Mouse (Mus musculus): ENCODE results near the gene Mapk10. TPM values are rescaled to one million over a fixed set of nuclear protein-coding genes. Genes with fewer than 3 reads are reported as not detected.

Gene Mapk10
- polyA plus RNA-seq, 1 experiment from 2014 or later: 8.8 TPM

DNA sequence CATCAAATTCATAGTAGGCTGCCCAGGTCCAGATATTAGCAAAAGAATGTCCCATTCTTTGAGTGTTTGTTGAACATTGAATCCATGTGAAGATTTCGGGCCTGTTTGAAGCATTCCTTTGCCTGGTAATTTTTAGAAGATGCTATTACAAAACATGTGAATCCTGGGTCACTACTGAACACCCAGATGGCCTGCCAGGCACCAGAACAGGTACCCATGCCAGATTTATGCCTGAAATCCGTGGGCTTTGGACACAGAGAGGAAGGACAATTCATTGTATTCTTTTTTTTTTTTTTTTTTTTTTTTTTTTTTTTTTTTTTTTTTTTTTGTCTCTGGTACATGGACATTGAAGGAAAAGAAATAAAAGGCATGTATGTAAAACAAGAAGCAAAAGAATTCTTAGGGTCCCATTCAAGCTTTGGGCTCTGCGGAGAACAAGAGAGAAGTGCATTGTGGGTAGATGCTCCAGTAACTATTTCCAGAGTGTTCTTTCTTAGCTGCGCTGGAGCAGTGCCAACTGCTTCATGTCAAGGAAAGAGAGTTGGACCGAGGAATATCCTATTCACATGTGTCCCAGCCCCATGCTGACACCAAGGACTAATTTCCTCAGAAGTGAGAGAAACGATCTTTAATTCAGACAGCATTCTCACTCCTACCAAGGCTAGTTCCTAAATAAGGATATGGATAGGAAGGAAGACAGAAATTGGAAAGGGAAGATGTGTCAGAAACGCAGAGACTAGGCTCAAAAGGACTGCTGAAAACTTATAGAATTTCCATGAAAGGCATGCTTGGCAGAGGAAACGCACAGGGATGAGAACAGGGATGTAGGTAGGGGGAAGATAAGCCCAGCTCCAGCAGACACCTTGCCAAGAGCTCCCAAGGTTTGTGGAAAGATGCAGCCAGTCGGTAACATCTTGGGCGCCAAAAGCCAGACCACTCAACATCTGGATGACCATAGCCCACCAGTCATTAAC is 105.4 kb downstream of the Mapk10 start:
- no peaks in the 10 kb centered on the region for H3K36me3 ChIP-seq (ENCODE audit: control insufficient read depth, insufficient read depth, low read length)
- DNase-seq (ENCODE audit: low spot score) (no peak), ATAC-seq (replicated peaks; ENCODE audit: low FRiP score, low TSS enrichment, low read depth) (no peak)
- 85% methylated on average over 10 of the region's 10 CpGs for WGBS
- no peaks in the 10 kb centered on the region for H3K27me3 ChIP-seq (replicated peaks; ENCODE audit: control insufficient read depth, insufficient read depth, low read length)
- no peaks in the 10 kb centered on the region for H3K4me1 ChIP-seq (replicated peaks; ENCODE audit: control insufficient read depth, insufficient read depth, low read length)
- H3K9me3 ChIP-seq (ENCODE audit: control insufficient read depth, low read length): no peaks in the 10 kb centered on the region
- no peak overlapping the region for H3K9ac ChIP-seq (ENCODE audit: low read length)
- no peak overlapping the region for H3K4me2 ChIP-seq (ENCODE audit: low read length)
- no peak overlapping the region for H3K4me3 ChIP-seq (ENCODE audit: low read depth, low read length)
- no peak overlapping the region for H3K27ac ChIP-seq (ENCODE audit: low read depth)

DNA sequence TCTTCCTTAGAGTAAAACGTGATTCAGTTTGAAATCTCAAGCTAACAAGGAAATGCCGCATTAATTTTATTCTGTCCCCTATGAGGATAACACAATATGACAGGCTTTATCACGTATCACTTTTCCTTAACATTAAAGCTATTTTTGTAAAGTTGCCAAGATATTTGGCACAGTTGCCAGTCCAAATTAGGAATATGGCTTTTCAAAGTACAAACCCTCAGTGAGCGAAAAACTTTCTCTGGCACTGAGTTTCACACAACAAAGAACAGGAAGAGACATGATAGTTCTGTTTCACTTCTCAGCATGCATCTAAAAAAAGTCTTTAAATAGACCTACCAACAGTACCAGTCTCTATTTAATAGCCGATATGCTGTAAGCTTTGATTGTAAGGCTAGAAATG is 107.1 kb downstream of the Mapk10 start:
- WGBS: 82% methylated on average over 5 of the region's 5 CpGs
- Histone ChIP-seq H3K4me2 (ENCODE audit: low read length) (no peak overlapping the region), H3K36me3 (ENCODE audit: control insufficient read depth, insufficient read depth, low read length) (no peaks in the 10 kb centered on the region), H3K4me3 (ENCODE audit: low read depth, low read length) (no peak overlapping the region), H3K9me3 (ENCODE audit: control insufficient read depth, low read length) (no peaks in the 10 kb centered on the region), H3K9ac (ENCODE audit: low read length) (no peak overlapping the region), H3K27me3 (replicated peaks; ENCODE audit: control insufficient read depth, insufficient read depth, low read length) (no peaks in the 10 kb centered on the region), H3K4me1 (replicated peaks; ENCODE audit: control insufficient read depth, insufficient read depth, low read length) (no peaks in the 10 kb centered on the region), H3K27ac (ENCODE audit: low read depth) (no peak overlapping the region)
- ATAC-seq (replicated peaks; ENCODE audit: low FRiP score, low TSS enrichment, low read depth): no peak
- no peak for DNase-seq (ENCODE audit: low spot score)

- no peaks in the 10 kb centered on the region for H3K9me3 ChIP-seq (ENCODE audit: control insufficient read depth, low read length)
- WGBS: 84% methylated on average over 5 of the region's 5 CpGs
- no peak for ATAC-seq (replicated peaks; ENCODE audit: low FRiP score, low TSS enrichment, low read depth)
- no peak overlapping the region for H3K4me2 ChIP-seq (ENCODE audit: low read length)
- H3K36me3 ChIP-seq (ENCODE audit: control insufficient read depth, insufficient read depth, low read length): no peaks in the 10 kb centered on the region
- no peak overlapping the region for H3K27ac ChIP-seq (ENCODE audit: low read depth)
- H3K4me3 ChIP-seq (ENCODE audit: low read depth, low read length): no peak overlapping the region
- H3K4me1 ChIP-seq (replicated peaks; ENCODE audit: control insufficient read depth, insufficient read depth, low read length): no peaks in the 10 kb centered on the region
- no peak for DNase-seq (ENCODE audit: low spot score)
- no peaks in the 10 kb centered on the region for H3K27me3 ChIP-seq (replicated peaks; ENCODE audit: control insufficient read depth, insufficient read depth, low read length)
- H3K9ac ChIP-seq (ENCODE audit: low read length): no peak overlapping the region
Measured at GRCm38 (mm10) chr5:103102876-103103393, 108.2 kb downstream of the Mapk10 start.

- no peaks in the 10 kb centered on the region for H3K36me3 ChIP-seq (ENCODE audit: control insufficient read depth, insufficient read depth, low read length)
- no peak for ATAC-seq (replicated peaks; ENCODE audit: low FRiP score, low TSS enrichment, low read depth)
- H3K4me2 ChIP-seq (ENCODE audit: low read length): no peak overlapping the region
- H3K9ac ChIP-seq (ENCODE audit: low read length): no peak overlapping the region
- no peak overlapping the region for H3K4me3 ChIP-seq (ENCODE audit: low read depth, low read length)
- WGBS: 77% methylated on average over 1 of the region's 1 CpGs
- H3K9me3 ChIP-seq (ENCODE audit: control insufficient read depth, low read length): no peaks in the 10 kb centered on the region
- H3K27ac ChIP-seq (ENCODE audit: low read depth): no peak overlapping the region
- H3K4me1 ChIP-seq (replicated peaks; ENCODE audit: control insufficient read depth, insufficient read depth, low read length): no peaks in the 10 kb centered on the region
- H3K27me3 ChIP-seq (replicated peaks; ENCODE audit: control insufficient read depth, insufficient read depth, low read length): no peaks in the 10 kb centered on the region
- no peak for DNase-seq (ENCODE audit: low spot score)
Measured at GRCm38 (mm10) chr5:103102176-103102575, 109.0 kb downstream of the Mapk10 start.

DNA sequence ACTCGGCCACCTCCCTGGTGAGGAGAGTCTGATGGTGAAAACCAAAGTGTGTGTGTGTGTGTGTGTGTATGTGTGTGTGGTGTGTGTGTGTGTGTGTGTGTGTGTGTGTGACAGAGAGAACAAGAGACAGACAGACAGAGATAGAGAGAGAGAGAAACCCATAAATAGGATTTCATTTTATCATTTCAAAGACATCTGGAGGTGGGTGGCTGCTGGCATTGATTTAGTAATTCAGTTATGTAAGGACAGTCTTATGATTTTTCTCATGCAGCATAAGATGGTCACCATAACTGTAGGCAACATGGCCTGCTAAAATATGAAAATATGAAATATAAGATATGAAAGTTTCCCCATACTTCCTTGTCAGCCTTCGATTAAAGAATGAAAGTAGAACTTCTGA is 117.0 kb downstream of the Mapk10 start:
- no peak overlapping the region for H3K9ac ChIP-seq (ENCODE audit: low read length)
- no peaks in the 10 kb centered on the region for H3K4me1 ChIP-seq (replicated peaks; ENCODE audit: control insufficient read depth, insufficient read depth, low read length)
- no peak overlapping the region for H3K4me2 ChIP-seq (ENCODE audit: low read length)
- ATAC-seq (replicated peaks; ENCODE audit: low FRiP score, low TSS enrichment, low read depth) (no peak), DNase-seq (ENCODE audit: low spot score) (no peak)
- no peaks in the 10 kb centered on the region for H3K36me3 ChIP-seq (ENCODE audit: control insufficient read depth, insufficient read depth, low read length)
- H3K9me3 ChIP-seq (ENCODE audit: control insufficient read depth, low read length): no peaks in the 10 kb centered on the region
- no peak overlapping the region for H3K4me3 ChIP-seq (ENCODE audit: low read depth, low read length)
- no peaks in the 10 kb centered on the region for H3K27me3 ChIP-seq (replicated peaks; ENCODE audit: control insufficient read depth, insufficient read depth, low read length)
- H3K27ac ChIP-seq (ENCODE audit: low read depth): no peak overlapping the region
- WGBS: 94% methylated on average over 2 of the region's 2 CpGs

GRCm38 (mm10) chr5:103085844-103086243 is 125.3 kb downstream of the Mapk10 start:
- H3K4me2 ChIP-seq (ENCODE audit: low read length): no peak overlapping the region
- no peaks in the 10 kb centered on the region for H3K36me3 ChIP-seq (ENCODE audit: control insufficient read depth, insufficient read depth, low read length)
- H3K9me3 ChIP-seq (ENCODE audit: control insufficient read depth, low read length): no peaks in the 10 kb centered on the region
- ATAC-seq (replicated peaks; ENCODE audit: low FRiP score, low TSS enrichment, low read depth) (no peak), DNase-seq (ENCODE audit: low spot score) (no peak)
- WGBS: 95% methylated on average over 2 of the region's 2 CpGs
- no peak overlapping the region for H3K9ac ChIP-seq (ENCODE audit: low read length)
- no peak overlapping the region for H3K27ac ChIP-seq (ENCODE audit: low read depth)
- no peak overlapping the region for H3K4me3 ChIP-seq (ENCODE audit: low read depth, low read length)
- no peaks in the 10 kb centered on the region for H3K4me1 ChIP-seq (replicated peaks; ENCODE audit: control insufficient read depth, insufficient read depth, low read length)
- H3K27me3 ChIP-seq (replicated peaks; ENCODE audit: control insufficient read depth, insufficient read depth, low read length): no peaks in the 10 kb centered on the region

DNA sequence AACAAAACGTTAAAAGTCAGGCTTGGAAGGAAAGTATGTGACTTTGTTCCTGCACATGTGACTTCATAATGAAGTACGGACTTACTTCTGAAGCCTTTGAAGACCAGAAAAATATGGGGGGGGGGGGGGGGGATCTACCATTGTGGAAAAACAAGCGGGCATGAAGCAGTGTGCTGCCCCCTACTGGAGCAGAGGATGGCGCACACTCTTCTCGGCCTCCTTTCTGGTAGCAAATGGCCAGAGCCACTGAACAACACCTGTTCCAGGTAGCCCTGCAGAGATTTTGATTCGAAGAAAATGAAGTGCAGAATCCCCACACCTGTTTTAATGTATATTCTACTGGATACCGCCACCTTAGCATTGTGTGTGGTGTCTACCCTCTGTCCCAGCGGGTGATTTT is 135.7 kb downstream of the Mapk10 start:
- WGBS: 55% methylated on average over 8 of the region's 8 CpGs
- no peak for DNase-seq (ENCODE audit: low spot score)
- ATAC-seq (replicated peaks; ENCODE audit: low FRiP score, low TSS enrichment, low read depth): no peak

GRCm38 (mm10) chr5:103072200-103072825 is 138.8 kb downstream of the Mapk10 start:
- Histone ChIP-seq H3K4me2 (ENCODE audit: low read length) (no peak overlapping the region), H3K4me3 (ENCODE audit: low read depth, low read length) (no peak overlapping the region), H3K27me3 (replicated peaks; ENCODE audit: control insufficient read depth, insufficient read depth, low read length) (no peaks in the 10 kb centered on the region), H3K9me3 (ENCODE audit: control insufficient read depth, low read length) (no peaks in the 10 kb centered on the region), H3K36me3 (ENCODE audit: control insufficient read depth, insufficient read depth, low read length) (no peaks in the 10 kb centered on the region), H3K4me1 (replicated peaks; ENCODE audit: control insufficient read depth, insufficient read depth, low read length) (no peaks in the 10 kb centered on the region), H3K27ac (ENCODE audit: low read depth) (no peak overlapping the region), H3K9ac (ENCODE audit: low read length) (no peak overlapping the region)
- WGBS: 68% methylated on average over 6 of the region's 6 CpGs
- ATAC-seq (replicated peaks; ENCODE audit: low FRiP score, low TSS enrichment, low read depth) (no peak), DNase-seq (ENCODE audit: low spot score) (no peak)

More for the DNA sequence above, 135.7 kb downstream of the Mapk10 start:
- no peak overlapping the region for H3K9ac ChIP-seq (ENCODE audit: low read length)
- no peaks in the 10 kb centered on the region for H3K4me1 ChIP-seq (replicated peaks; ENCODE audit: control insufficient read depth, insufficient read depth, low read length)
- H3K9me3 ChIP-seq (ENCODE audit: control insufficient read depth, low read length): no peaks in the 10 kb centered on the region
- H3K4me2 ChIP-seq (ENCODE audit: low read length): no peak overlapping the region
- H3K27me3 ChIP-seq (replicated peaks; ENCODE audit: control insufficient read depth, insufficient read depth, low read length): no peaks in the 10 kb centered on the region
- H3K36me3 ChIP-seq (ENCODE audit: control insufficient read depth, insufficient read depth, low read length): no peaks in the 10 kb centered on the region
- no peak overlapping the region for H3K27ac ChIP-seq (ENCODE audit: low read depth)
- H3K4me3 ChIP-seq (ENCODE audit: low read depth, low read length): no peak overlapping the region

Data from intestine, embryonic 14.5 days (tissue).